Mouse (Mus musculus): ENCODE measurements around the gene Gm13289. TPM values are rescaled to one million over a fixed set of nuclear protein-coding genes. Genes with fewer than 3 reads are reported as not detected.
"Not testable (repeated sequence)": the region's sequence is repeated elsewhere in the genome, so short reads cannot be mapped to it uniquely, and the experiment has no call there.

Gene Gm13289
- polyA plus RNA-seq, 1 experiment: not detected

DNA sequence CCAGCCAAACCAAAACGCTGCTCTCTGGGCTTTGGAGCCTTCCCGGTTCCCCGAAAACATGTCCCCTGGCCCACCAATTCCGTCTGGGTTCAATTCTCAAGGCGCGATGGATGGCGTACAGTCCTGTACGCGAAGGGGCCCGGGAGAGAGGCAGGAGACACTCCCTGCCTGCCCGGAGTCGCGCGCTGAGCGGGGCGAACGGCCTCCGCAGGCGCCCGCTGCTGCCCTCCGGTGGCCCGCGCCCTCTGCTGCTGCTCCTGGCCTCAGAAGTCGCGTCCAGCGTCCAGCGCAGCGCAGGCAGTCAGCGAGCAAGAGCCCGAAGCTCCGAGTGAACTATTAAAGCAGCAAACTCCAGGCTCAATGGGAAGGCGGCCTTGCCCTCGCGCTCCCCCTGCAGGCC is 29.0 kb downstream of the Gm13289 start:
- not testable (repeated sequence) for H3K4me1 ChIP-seq (ENCODE audit: control insufficient read depth, insufficient read depth, insufficient read length, low read length); H3K4me3 ChIP-seq (ENCODE audit: insufficient read depth, low read depth, low read length); H3K27ac ChIP-seq (replicated peaks; ENCODE audit: low read depth, low read length)

DNA sequence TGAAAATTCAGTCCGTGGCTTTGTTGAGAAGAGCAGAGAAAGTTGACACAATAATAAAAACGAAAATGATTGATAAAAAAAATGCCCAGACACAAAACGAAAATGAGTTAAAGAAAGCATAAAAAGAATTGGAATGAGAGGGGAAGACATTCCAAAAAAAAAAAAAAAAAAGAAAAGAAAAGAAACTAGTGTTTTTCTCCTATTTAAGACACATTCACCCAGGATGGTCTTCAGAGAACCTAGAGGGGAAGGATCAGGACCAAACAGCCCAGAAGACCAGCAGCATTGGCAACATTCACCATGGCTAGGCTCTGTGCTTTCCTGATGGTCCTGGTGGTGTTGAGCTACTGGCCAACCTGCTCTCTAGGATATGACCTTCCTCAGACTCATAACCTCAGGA is 39.2 kb downstream of the Gm13289 start, which contains the start of gene Ifna7:
Gene Ifna7 (plus strand): TSS at position 301 of the 400 bp plus-strand sequence.
- no peaks in the 10 kb centered on the region for H3K4me1 ChIP-seq (ENCODE audit: control insufficient read depth, insufficient read depth, insufficient read length, low read length)
- H3K27ac ChIP-seq (replicated peaks; ENCODE audit: low read depth, low read length): no peak within 1 kb of the TSS
- H3K4me3 ChIP-seq (ENCODE audit: insufficient read depth, low read depth, low read length): no peak within 1 kb of the TSS

DNA sequence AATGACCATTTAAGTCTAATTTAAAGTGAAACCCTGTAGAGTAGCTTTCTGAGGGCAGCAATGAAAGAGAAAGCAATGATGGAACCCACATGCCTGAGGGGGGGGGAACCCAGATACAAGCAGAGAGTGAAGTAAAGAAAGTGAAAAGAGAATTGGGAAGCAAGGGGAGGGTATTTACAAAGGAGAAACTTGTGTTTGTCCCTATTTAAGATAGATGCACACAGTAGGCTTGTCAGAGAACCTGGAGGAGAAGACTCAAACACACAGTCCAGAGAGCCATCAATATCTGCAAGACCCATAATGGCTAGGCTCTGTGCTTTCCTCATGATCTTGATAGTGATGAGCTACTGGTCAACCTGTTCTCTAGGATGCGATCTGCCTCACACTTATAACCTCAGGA is 42.9 kb downstream of the Gm13289 start, which contains the start of gene Ifna11:
Gene Ifna11 (plus strand): TSS at position 301 of the 400 bp plus-strand sequence.
- Histone ChIP-seq H3K4me1 (ENCODE audit: control insufficient read depth, insufficient read depth, insufficient read length, low read length) (no peaks in the 10 kb centered on the region), H3K27ac (replicated peaks; ENCODE audit: low read depth, low read length) (no peak within 1 kb of the TSS), H3K4me3 (ENCODE audit: insufficient read depth, low read depth, low read length) (no peak within 1 kb of the TSS)

DNA sequence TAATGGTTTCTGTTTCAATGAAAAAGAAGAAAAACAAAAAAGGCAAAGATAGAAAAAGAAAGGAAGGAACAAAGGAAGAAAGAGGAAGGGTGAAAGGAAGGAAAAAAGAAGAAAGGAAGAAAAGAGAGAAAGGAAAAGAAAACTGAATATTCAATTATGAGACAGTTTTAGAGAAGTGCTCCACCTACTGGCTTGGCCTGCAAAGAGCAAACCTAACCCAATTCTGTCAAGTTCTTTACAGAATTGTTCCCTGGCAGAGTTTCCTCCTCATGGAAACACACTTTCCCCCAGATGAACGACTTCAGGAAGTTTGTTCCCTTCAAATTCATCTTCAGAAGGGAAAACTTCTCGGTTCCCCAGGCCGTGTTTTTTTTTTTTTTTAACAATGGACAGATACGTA is 46.3 kb downstream of the Gm13289 start:
- no peaks in the 10 kb centered on the region for H3K4me1 ChIP-seq (ENCODE audit: control insufficient read depth, insufficient read depth, insufficient read length, low read length)

More for the DNA sequence above, 46.3 kb downstream of the Gm13289 start:
- Histone ChIP-seq H3K4me3 (ENCODE audit: insufficient read depth, low read depth, low read length) (no peak overlapping the region), H3K27ac (replicated peaks; ENCODE audit: low read depth, low read length) (no peak overlapping the region)

Other genes with a start within 250 kb of the Gm13289 start
- gene Ifna15, start 218.7 kb upstream of the Gm13289 start, polyA plus RNA-seq (2012; ENCODE audit: insufficient read depth, insufficient read length, missing spikeins): not detected in 2 replicates
- not detected in 2 replicates for gene Ifna14, start 205.1 kb upstream of the Gm13289 start, polyA plus RNA-seq (2012; ENCODE audit: insufficient read depth, insufficient read length, missing spikeins)
- gene Ifna9, start 184.5 kb upstream of the Gm13289 start, polyA plus RNA-seq (2012; ENCODE audit: insufficient read depth, insufficient read length, missing spikeins): not detected in 2 replicates
- gene Ifna12, start 173.5 kb upstream of the Gm13289 start, polyA plus RNA-seq (2012; ENCODE audit: insufficient read depth, insufficient read length, missing spikeins): not detected in 2 replicates
- gene C87499, start 142.5 kb upstream of the Gm13289 start, polyA plus RNA-seq (2012; ENCODE audit: insufficient read depth, insufficient read length, missing spikeins): not detected in 2 replicates
- not detected in 2 replicates for gene Ifna13, start 132.5 kb upstream of the Gm13289 start, polyA plus RNA-seq (2012; ENCODE audit: insufficient read depth, insufficient read length, missing spikeins)
- not detected in 2 replicates for gene Ifna16, start 100.0 kb upstream of the Gm13289 start, polyA plus RNA-seq (2012; ENCODE audit: insufficient read depth, insufficient read length, missing spikeins)
- gene Ifna2, start 93.0 kb upstream of the Gm13289 start, polyA plus RNA-seq (2012; ENCODE audit: insufficient read depth, insufficient read length, missing spikeins): not detected in 2 replicates
- not detected in 2 replicates for gene Ifnab, start 85.6 kb upstream of the Gm13289 start, polyA plus RNA-seq (2012; ENCODE audit: insufficient read depth, insufficient read length, missing spikeins)
- not detected in 2 replicates for gene Gm26566, start 55.1 kb upstream of the Gm13289 start, polyA plus RNA-seq (2012; ENCODE audit: insufficient read depth, insufficient read length, missing spikeins)
- gene Klhl9, start 54.5 kb upstream of the Gm13289 start, polyA plus RNA-seq (2012; ENCODE audit: insufficient read depth, insufficient read length, missing spikeins): 37.8 and 44.9 TPM in 2 replicates
- gene Gm13271, start 22.1 kb upstream of the Gm13289 start, polyA plus RNA-seq (2012; ENCODE audit: insufficient read depth, insufficient read length, missing spikeins): not detected in 2 replicates
- not detected in 2 replicates for gene Gm13283, start 16.8 kb upstream of the Gm13289 start, polyA plus RNA-seq (2012; ENCODE audit: insufficient read depth, insufficient read length, missing spikeins)
- not detected in 2 replicates for gene Gm13290, start 3.1 kb upstream of the Gm13289 start, polyA plus RNA-seq (2012; ENCODE audit: insufficient read depth, insufficient read length, missing spikeins)
- not detected in 2 replicates for gene Gm13272, start 2.9 kb downstream of the Gm13289 start, polyA plus RNA-seq (2012; ENCODE audit: insufficient read depth, insufficient read length, missing spikeins)
- not detected in 2 replicates for gene Ifnz, start 5.2 kb downstream of the Gm13289 start, polyA plus RNA-seq (2012; ENCODE audit: insufficient read depth, insufficient read length, missing spikeins)
- not detected in 2 replicates for gene Gm13276, start 8.8 kb downstream of the Gm13289 start, polyA plus RNA-seq (2012; ENCODE audit: insufficient read depth, insufficient read length, missing spikeins)
- gene Gm13277, start 11.7 kb downstream of the Gm13289 start, polyA plus RNA-seq (2012; ENCODE audit: insufficient read depth, insufficient read length, missing spikeins): not detected in 2 replicates
- not detected in 2 replicates for gene Gm13278, start 14.6 kb downstream of the Gm13289 start, polyA plus RNA-seq (2012; ENCODE audit: insufficient read depth, insufficient read length, missing spikeins)
- gene Gm13275, start 17.6 kb downstream of the Gm13289 start, polyA plus RNA-seq (2012; ENCODE audit: insufficient read depth, insufficient read length, missing spikeins): not detected in 2 replicates
- gene Gm13279, start 20.5 kb downstream of the Gm13289 start, polyA plus RNA-seq (2012; ENCODE audit: insufficient read depth, insufficient read length, missing spikeins): not detected in 2 replicates
- not detected in 2 replicates for gene Gm13285, start 22.7 kb downstream of the Gm13289 start, polyA plus RNA-seq (2012; ENCODE audit: insufficient read depth, insufficient read length, missing spikeins)
- not detected in 2 replicates for gene Gm13287, start 26.3 kb downstream of the Gm13289 start, polyA plus RNA-seq (2012; ENCODE audit: insufficient read depth, insufficient read length, missing spikeins)
- gene Gm13288, start 28.6 kb downstream of the Gm13289 start, polyA plus RNA-seq (2012; ENCODE audit: insufficient read depth, insufficient read length, missing spikeins): not detected in 2 replicates
- not detected in 2 replicates for gene Ifna7, start 39.3 kb downstream of the Gm13289 start, polyA plus RNA-seq (2012; ENCODE audit: insufficient read depth, insufficient read length, missing spikeins)
- not detected in 2 replicates for gene Ifna11, start 43.0 kb downstream of the Gm13289 start, polyA plus RNA-seq (2012; ENCODE audit: insufficient read depth, insufficient read length, missing spikeins)
- gene Ifna6, start 50.5 kb downstream of the Gm13289 start, polyA plus RNA-seq (2012; ENCODE audit: insufficient read depth, insufficient read length, missing spikeins): not detected in 2 replicates
- gene Ifna5, start 58.6 kb downstream of the Gm13289 start, polyA plus RNA-seq (2012; ENCODE audit: insufficient read depth, insufficient read length, missing spikeins): not detected in 2 replicates
- gene Ifna4, start 64.9 kb downstream of the Gm13289 start, polyA plus RNA-seq (2012; ENCODE audit: insufficient read depth, insufficient read length, missing spikeins): not detected in 2 replicates
- not detected in 2 replicates for gene Ifna1, start 73.2 kb downstream of the Gm13289 start, polyA plus RNA-seq (2012; ENCODE audit: insufficient read depth, insufficient read length, missing spikeins)
- not detected in 2 replicates for gene Ifne, start 103.3 kb downstream of the Gm13289 start, polyA plus RNA-seq (2012; ENCODE audit: insufficient read depth, insufficient read length, missing spikeins)

Data from brown adipose tissue, adult 24 weeks (tissue).